Mouse (Mus musculus): ENCODE measurements around the gene Tmem170b.
A peak's percentile ranks its signal among the peaks of the same experiment; 100 is the strongest.

Gene Tmem170b

DNA sequence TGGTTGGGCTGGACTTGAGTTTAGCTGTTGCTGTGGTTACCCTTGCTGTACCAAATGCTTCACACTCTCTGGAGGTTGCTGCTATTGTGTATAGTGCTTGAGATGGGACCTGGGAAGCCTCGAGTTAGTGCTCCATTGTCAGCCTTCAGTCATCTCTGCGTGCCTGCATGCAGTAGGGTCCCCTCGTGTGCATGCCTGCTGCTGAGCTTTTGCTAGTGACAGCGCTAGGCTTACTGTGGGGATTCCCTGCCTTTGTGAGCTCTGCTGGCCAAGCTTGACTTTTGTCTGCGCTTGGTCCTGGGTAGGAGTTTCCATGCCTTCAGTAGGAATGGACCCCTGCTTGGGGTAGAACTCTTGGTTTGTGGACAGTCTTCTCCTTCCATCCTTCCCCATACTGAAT, 9.3 kb downstream of the Tmem170b start:
- DNase-seq, result no peak

DNA sequence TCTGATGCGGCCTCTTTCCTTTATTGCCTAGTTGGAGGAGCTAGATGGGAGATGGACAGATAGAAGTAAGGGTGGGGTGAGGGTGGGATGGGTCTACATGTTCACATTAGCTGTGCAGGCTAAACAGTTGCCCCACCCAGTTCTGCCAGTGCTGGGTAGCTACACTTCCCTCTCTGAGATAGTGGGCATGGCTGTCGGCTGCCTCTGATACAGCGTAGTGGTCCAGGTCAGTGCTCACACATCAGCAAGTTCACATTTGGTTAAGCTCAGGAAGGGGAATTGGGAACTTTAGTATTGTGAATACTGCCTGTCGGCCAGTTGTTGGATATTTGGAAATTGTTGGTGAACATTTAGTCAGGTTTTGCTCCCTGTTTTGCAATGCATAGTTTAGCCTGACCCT, 13.8 kb downstream of the Tmem170b start:
- no peak for DNase-seq

- DNase-seq, result no peak
Observed at GRCm38 (mm10) chr13:41620132-41620531, 14.4 kb downstream of the Tmem170b start.

GRCm38 (mm10) chr13:41624123-41624522, 18.4 kb downstream of the Tmem170b start:
- no peak for DNase-seq

- no peak for DNase-seq
Observed at GRCm38 (mm10) chr13:41625248-41625647, 19.5 kb downstream of the Tmem170b start.

DNA sequence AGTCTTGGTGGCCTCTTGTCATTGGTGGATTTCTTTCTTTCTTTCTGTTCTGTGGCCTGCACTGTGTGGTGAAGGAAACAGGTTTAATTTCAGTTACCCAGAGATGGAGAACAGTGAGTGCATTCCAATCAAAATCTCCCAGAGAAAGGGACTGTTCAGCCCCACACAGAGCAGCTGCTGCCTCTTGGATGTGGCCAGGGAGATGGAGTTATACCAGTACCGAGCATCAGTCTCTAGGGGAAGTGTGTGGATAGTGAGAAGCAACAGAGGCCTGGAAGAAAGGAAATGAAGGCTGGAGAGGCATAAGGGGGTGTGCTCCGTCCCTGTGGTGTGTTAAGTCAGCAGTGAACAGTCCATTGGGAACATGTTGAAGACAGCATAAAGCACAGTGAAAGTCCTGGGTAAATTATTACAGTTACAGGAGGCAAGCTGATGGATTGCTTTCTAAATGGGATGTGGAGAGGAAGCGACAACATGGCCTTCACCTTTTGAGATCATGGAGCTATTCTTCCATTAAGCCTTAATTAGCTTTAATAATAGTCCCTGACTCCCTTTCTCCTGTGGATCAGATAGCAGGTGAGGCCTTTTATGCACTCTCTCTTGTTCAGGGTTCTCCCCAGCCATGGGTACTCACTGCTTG, 21.7 kb downstream of the Tmem170b start:
- no peak for DNase-seq

DNA sequence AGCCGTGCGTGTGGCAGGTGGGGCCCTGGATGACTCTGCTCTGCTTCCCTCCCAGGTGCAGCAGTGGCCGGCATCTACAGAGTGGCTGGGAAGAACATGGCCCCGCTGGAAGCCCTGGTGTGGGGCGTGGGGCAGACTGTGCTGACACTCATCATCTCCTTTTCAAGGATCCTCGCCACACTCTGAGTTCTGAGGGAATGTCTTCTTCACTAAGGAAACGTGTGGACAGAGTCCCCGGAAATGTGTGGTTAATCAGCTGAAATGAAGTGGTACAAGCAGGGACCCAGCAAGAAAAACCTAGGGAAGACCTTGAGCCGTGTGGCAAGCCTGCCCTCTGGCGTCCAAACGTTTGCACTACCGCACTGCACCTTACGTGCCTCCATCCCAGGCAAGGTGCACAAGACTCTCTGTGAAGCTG, 28.7 kb downstream of the Tmem170b start:
- peak; percentile 54 to 84 for DNase-seq

DNA sequence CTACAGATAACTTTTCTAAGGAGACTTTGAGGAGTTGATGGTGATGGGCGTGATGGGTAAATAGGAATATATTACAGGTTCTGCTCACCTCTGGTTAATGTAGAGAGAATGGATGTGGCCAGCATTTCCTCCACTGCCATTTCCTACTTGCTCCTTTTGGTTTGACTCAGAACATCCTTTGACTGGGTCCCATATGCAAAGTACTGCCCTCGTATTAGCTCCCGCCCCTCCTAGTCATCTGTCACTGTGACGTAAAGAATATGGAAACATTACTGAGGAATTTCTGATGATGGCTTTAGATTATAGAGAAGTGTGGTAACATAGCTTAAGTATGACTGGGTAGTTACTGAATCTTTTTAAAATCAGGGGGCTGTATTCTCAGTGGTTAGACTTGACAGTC, 32.4 kb downstream of the Tmem170b start:
- DNase-seq, result no peak

GRCm38 (mm10) chr13:41642851-41643250, 37.1 kb downstream of the Tmem170b start:
- peak; percentile 70 to 83 for DNase-seq

DNA sequence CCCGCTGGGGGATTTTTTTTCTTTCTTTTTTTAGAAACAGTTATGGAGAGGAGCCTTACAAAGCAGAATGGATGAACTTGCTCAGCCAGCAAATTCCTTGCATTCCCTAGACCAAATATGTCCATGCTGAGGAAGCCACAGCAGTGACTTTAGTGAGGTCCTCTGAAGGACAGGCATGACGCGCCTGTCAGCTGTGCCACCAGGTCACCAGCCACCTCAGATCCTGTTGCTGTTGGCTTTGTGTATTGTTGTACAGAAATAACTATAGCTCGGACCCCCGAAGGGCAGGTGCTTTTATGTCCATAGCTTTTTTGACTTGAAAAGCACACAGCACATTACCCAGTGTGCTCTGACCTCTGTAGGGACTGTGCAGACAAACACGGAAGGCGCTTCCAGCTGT, 38.1 kb downstream of the Tmem170b start:
- DNase-seq, result peak; percentile 71 to 82

DNA sequence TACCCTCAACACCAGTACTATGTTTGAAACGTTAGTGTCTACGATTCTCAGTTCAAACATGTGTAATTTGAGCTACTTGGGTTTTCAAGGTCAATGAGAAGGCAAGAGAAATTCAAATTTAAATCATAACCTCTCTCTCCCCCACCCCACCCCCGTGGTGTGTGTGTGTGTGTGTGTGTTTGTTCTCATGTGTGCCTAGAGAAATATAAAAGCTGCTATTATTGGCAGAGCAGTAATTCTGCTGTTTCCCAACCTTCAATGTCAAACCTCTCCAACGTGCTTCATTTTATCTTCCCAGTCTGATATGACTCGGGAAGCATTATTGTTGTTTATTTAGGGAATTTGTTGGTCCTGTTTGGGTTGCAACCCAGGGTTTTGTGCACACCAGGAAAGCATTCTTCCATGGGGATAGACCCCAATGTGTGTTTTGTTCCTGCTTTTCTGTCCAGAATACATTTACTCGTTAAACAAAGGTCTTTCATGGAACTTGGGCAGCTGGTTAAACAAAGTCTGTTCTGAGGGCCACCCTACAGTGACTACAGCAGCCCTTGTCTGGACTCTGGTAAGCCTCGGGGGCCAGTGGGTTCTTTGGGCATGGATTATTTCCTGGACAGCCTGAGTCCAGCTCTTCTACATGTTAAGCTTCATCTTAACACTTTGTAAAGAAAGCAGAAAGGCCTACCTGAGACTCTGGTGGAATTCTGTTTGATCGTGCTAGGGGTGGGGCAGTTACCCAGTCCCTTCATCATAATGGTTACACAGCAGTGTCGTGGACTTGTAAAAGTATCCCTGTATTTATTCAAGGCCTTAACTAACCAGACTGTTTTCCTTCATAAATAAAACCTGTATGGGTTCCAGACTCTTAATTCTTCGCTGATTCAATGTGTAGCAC, 39.1 kb downstream of the Tmem170b start:
- DNase-seq, result no peak

GRCm38 (mm10) chr13:41645483-41645859, 39.8 kb downstream of the Tmem170b start:
- DNase-seq, result no peak

DNA sequence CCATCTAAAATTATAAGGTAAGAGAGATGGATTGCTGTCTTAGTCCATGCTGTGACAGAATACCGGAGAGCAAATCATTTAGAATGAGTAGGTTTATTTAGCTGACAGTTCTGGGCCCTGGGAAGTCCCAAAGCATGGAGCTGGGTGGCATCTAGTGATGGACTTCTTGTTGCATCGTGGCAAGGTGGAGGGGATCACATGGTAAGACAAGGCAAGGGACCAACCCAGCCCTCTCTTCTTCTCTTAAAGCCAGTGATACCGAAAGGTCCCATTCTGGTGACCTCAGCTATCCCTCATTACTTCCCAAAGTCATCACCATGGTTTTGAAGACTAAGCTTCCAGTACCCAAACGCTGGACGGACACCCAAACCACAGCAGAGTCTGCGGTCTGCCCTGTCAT, 42.3 kb downstream of the Tmem170b start:
- no peak for DNase-seq

DNA sequence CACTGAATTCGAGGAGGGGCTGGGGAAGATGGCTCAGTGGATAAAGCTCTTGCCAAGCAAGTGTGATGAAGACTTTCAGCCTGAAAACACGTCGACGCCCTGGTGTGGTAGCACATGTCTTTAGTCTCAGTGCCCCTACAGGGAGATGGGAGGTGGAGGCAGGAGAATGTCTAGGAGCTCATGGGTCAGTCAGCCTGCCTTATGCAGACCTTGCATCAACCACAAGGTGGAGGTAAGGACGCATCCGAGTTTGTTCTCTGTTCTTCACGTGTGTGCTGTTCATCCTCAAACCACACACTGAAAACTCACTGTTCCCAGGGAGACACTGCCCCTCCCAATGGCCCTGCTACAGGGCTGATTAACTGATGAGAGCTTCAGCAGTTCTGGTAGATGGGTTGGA, 45.0 kb downstream of the Tmem170b start:
- DNase-seq, result no peak

DNA sequence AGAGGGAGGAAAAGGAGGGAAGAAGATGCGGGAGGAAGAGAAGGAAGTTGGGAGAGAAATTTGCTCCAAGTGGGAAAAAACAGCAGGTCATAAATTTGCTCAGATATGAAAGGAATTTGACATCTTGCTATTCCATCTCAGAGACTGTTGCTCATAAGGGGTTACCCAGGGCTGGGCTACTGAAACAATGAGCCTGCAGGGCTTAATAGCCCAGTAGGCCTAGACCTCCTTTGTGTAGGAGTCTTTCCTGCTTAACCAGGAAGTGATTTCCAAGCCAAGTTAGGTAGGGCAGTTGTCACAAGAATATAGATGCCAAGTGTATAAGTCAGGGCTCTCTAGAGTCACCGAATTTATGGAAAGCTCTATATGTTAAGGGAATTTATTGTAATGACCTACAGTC, 48.1 kb downstream of the Tmem170b start:
- no peak for DNase-seq

GRCm38 (mm10) chr13:41655576-41656090, 49.9 kb downstream of the Tmem170b start:
- DNase-seq, result no peak

DNA sequence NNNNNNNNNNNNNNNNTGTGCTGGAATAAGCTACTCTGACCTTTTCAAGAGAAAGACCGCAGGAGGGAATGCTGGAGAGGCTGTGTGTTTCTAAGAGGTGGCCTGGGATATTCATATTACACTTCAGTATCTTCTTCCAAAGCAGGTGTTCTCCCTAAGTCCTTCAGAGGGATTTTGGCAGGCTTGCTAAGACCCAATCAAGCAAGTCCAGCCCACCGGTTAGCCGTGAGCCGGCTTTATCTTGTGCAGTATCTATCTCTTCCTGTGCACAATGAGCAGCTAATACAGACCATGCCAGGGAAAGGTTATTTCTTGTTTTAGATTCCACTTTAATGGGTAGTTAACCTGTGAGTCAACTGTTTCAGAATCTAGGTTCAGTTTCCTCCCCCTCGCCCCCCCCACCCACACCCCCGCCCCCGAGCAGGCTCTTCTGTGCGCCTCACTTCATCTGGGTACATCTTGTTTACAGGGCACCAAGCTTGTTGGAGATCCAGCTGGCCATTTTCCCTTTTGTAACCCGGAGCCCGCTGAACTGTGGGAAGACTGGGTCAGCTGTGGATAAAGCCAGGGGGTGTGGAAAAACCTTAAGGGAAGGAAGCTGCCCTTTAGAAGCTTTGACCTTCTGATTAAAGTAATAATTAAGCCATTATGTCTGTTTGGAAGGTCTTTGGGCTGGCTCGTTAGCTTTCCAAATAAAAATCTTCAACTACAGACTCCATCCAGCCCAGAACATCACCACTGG, 54.5 kb downstream of the Tmem170b start:
- peak; percentile 76 to 87 for DNase-seq

DNA sequence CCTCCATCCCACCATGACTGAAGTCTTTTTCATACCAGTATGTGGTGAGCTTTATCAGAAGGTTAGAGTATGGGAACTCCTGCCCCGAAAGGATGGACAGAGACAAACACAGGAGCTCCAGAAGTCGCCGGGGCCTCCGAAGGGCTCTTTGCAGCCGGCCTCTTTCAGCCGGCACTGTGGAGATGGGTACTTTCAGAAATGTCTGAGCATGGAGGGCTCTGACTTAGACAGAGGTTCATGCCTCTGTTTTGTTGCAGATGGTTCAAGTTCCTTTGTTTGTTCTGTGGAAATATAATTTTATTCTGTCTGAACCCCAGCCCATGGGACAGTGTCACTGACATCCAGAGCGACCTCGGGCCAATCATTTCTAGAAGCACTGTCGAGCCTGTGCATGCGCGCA, 55.4 kb downstream of the Tmem170b start:
- DNase-seq, result no peak

DNA sequence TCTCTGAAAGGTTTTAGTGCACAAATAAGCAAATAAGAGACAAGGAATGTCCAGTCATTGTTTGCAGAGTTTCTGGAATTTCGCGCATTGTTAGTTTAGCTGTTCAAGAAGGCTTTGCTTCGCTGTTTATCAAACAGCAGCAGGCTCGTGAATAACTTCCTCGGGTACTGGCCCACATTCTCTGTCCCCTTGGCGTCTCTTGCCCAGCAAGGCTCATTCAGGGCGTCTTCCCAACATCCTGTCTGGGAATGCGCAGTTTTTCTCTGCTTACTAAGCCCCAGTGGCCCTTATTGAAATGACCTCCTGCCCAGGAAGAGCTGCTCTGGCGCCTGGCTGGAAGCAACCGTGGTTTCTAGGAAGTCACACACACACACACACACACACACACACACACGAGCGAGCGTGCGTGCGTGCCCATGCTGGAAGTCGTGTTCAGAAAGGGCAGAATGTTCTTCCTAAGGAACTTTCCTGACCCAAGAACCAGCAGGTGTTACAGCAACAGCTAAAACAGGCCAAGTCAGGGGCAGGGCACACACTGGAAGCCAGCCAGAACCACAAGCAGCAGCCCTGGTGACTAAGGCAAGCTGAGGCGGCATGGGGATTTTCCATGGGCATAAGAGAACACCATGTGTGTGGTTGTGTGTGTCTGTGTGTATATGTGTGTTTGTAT, 56.8 kb downstream of the Tmem170b start:
- DNase-seq, result peak; percentile 80 to 82

DNA sequence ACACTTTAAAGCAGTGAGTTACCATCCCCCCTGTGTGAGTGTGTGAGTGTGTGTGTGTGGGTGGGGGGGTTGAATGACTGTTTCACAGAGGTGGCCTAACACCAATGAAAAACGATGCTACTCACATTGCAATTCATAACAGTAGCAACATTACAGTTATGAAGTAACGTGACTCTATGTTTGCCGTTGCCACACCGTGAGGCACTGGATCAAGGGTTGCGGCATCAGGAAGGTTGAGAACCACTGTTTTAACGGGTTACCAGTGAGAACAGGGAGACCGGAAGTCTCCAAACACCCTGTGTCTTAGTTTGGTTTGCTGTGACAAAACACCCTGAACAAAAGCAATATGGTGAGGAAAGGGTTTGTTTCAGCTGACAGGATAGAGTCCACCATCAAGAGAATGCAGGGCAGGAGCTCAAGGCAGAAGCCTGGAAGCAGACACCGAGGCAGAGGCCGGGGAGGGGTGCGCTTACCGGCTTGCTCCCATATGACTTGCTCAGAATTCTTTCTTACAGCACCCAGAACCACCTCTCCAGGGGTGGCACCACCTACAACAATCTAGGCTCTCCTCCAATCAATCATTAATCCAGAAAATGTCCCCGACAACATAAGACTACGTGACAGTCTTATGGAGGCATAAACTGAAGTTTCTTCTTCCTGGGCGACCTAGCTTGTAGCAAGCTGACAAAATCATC, 57.9 kb downstream of the Tmem170b start:
- peak in 1 of 2 experiments; percentile 36 for DNase-seq

DNA sequence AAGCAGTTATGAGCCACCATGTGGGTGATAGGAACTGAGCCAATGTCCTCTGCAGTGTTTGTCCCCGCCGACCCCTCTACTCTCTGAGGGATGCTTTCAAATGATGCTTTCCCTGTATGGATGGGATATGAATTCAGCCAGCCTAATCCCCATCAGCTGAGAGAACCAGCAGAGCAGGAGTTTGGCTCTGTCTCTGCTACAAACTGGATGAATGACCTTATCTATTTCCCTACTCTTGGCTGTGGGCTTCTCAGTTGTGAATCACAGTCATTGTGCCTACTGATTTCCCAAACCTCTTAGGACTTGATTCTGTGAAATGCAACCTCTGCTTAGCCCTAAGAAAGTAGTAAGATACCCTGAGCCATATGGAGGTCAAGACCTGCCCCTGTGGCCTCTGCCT, 64.2 kb downstream of the Tmem170b start:
- DNase-seq, result no peak

All from kidney, adult 8-10 months (tissue).